Mouse (Mus musculus) limb, embryonic 12.5 days (tissue): ENCODE measurements at regions not wholly inside any gene's neighbourhood (a gene's known extent, or its start where the extent isn't known, plus 50 kb on each side); places are given as distances from the start of the nearest gene placed in this dataset.

ENCODE experiments used
- ATAC-seq: fragments of 200-750 bp; cut with Nextera tagmentation; 2 replicates; pipeline ENCODE4 v1.8.0; 2017; ENCODE audit warnings: low read depth, moderate TSS enrichment; ENCODE audit not compliant: insufficient number of reproducible peaks, insufficient read depth, low FRiP score, low TSS enrichment
- H3K27ac ChIP-seq: fragments of 300-500 bp; sonication (generic); 2 replicates; pipeline ENCODE4 v1.5.1; 2016; ENCODE audit warnings: mild to moderate bottlenecking, moderate library complexity
- H3K27me3 ChIP-seq: fragments of 300-500 bp; sonication (generic); 2 replicates; pipeline ENCODE4 v1.6.1; 2016; ENCODE audit warnings: mild to moderate bottlenecking, moderate library complexity
- H3K36me3 ChIP-seq: fragments of 300-500 bp; sonication (generic); 2 replicates; pipeline ENCODE4 v1.6.1; 2016; ENCODE audit warnings: mild to moderate bottlenecking, moderate library complexity
- H3K4me1 ChIP-seq: fragments of 300-500 bp; sonication (generic); replicated peaks from 2 replicates; pipeline ENCODE4 v1.6.1; 2016
- H3K4me2 ChIP-seq: fragments of 300-500 bp; sonication (generic); 2 replicates; pipeline ENCODE4 v1.6.1; 2016; ENCODE audit warnings: mild to moderate bottlenecking, moderate library complexity
- H3K4me3 ChIP-seq: fragments of 300-500 bp; sonication (generic); replicated peaks from 2 replicates; pipeline ENCODE4 v1.5.1; 2016; ENCODE audit warnings: mild to moderate bottlenecking
- H3K9ac ChIP-seq: fragments of 300-500 bp; sonication (generic); replicated peaks from 2 replicates; pipeline ENCODE4 v1.6.1; 2016; ENCODE audit warnings: mild to moderate bottlenecking, moderate library complexity
- H3K9me3 ChIP-seq: fragments of 300-500 bp; sonication (generic); 2 replicates; pipeline ENCODE4 v1.6.1; 2016; ENCODE audit warnings: mild to moderate bottlenecking, moderate library complexity
- WGBS: fragments of 180-500 bp; shearing (Covaris S2); methylation state at CpG from one replicate; pipeline ENCODE4 v1.1.7; 2016; 5-methylcytosine and 5-hydroxymethylcytosine counted together

GRCm38 (mm10) chr3:60765079-60765478, 237.5 kb upstream of the P2ry1 start:
- H3K4me1 ChIP-seq = no peaks in the 10 kb centered on the region

DNA sequence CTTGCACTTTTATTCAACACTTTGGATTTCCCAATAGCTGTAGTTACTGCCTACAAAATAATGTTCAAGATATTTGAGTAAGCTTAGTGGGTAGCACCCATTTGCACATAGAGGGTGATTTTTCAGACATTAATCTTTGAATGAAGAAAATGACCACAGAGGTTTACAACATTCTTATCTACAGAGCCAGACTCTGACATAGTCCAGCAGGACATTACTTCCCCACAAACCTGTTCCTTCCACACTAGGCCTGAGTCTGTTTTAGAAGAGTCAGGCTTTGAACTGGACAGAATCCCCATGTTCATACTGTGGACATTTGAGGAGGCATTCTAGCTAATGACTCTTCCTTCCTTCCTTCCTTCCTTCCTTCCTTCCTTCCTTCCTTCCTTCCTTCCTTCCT, 233.6 kb upstream of the P2ry1 start:
- H3K4me2 ChIP-seq = no peak overlapping the region
- ATAC-seq = no peak
- no peak overlapping the region for H3K4me3 ChIP-seq
- H3K36me3 ChIP-seq = no peaks in the 10 kb centered on the region
- no peak overlapping the region for H3K9ac ChIP-seq
- no peak overlapping the region for H3K27ac ChIP-seq
- no peaks in the 10 kb centered on the region for H3K27me3 ChIP-seq
- no peaks in the 10 kb centered on the region for H3K9me3 ChIP-seq
- no peaks in the 10 kb centered on the region for H3K4me1 ChIP-seq

More at GRCm38 (mm10) chr3:60765079-60765478, 237.5 kb upstream of the P2ry1 start:
- Histone ChIP-seq H3K27me3 (no peaks in the 10 kb centered on the region), H3K36me3 (no peaks in the 10 kb centered on the region), H3K27ac (no peak overlapping the region), H3K9ac (no peak overlapping the region), H3K4me3 (no peak overlapping the region), H3K4me2 (no peak overlapping the region), H3K9me3 (no peaks in the 10 kb centered on the region)
- ATAC-seq = no peak
- 71% methylated on average over 4 of the region's 4 CpGs for WGBS

- no peaks in the 10 kb centered on the region for H3K9me3 ChIP-seq
- H3K27me3 ChIP-seq = no peaks in the 10 kb centered on the region
- no peak overlapping the region for H3K4me3 ChIP-seq
- 43% methylated on average over 4 of the region's 4 CpGs for WGBS
- no peak overlapping the region for H3K9ac ChIP-seq
- H3K36me3 ChIP-seq = no peaks in the 10 kb centered on the region
- H3K4me1 ChIP-seq = no peaks in the 10 kb centered on the region
- H3K27ac ChIP-seq = peak overlapping the region; percentile 0; the same call in 1 of the 2 replicates
- no peak for ATAC-seq
- H3K4me2 ChIP-seq = no peak overlapping the region
Observed at GRCm38 (mm10) chr3:60771866-60772265, 230.7 kb upstream of the P2ry1 start.

DNA sequence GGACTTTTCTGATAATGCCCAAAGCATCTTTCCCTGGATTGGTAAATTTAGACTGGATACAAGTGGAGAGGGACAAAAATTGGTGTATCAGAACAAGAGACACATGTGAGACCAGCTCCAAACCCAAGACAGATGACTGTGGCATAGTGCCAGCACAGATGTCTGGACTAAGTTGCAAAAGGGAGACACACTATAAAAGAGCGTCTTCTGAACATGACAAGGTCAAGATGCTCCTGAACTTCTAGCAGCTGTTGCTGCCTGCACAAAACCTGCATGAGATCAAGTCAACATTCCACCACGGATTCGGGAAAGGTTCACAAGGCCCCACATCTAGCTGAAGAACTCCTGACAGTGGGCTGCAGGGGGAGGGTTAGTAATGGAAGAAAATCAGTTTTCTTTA, 229.2 kb upstream of the P2ry1 start:
- Histone ChIP-seq H3K27ac (no peak overlapping the region), H3K4me1 (no peaks in the 10 kb centered on the region), H3K27me3 (no peaks in the 10 kb centered on the region), H3K36me3 (no peaks in the 10 kb centered on the region), H3K9me3 (no peaks in the 10 kb centered on the region), H3K4me2 (no peak overlapping the region), H3K9ac (no peak overlapping the region), H3K4me3 (no peak overlapping the region)
- WGBS = 79% methylated on average over 3 of the region's 3 CpGs
- no peak for ATAC-seq

DNA sequence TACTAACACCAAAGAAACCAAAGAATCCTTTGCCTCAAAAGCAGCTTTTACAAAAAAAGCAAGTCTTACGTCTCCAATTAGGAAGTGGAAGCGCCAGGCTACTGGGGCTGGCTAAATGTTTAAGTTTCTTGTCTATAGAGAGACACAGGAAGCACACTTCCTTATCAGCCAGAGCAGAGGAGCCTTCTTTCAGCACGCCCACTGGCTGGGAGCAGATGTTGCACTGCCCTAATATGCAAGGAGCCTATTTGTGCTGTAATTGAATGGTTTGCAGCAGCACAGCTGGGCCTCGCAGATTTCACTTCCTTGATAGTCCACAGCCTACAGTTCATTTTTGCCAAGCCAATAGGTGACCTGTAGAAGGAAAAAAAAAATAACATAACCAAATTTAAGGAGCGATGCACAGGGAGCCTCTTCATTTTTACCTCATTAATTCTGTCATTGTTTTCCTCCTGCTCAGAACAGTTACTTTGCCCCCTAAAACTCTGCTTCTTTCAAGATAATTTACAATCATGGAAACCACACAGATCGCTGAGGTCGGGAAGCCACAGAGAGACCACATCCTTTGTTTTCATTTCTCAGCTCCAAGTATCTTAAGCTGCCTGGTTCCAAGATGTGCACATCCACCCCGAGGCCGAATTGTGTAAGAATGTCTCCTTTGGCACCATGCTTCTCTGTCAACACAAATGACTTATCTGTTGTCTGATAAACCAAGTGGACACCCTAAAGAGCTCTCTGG, 217.3 kb upstream of the P2ry1 start:
- no peak overlapping the region for H3K27ac ChIP-seq
- no peaks in the 10 kb centered on the region for H3K27me3 ChIP-seq
- no peak overlapping the region for H3K4me3 ChIP-seq
- 68% methylated on average over 9 of the region's 9 CpGs for WGBS
- 0 out of 2 replicates have a peak, but pooled peaks cover 2% of the 10 kb centered on the region for H3K4me1 ChIP-seq
- no peaks in the 10 kb centered on the region for H3K36me3 ChIP-seq
- 0 out of 2 replicates have a peak, but pooled peaks have one; percentile 52 for ATAC-seq
- H3K9ac ChIP-seq = no peak overlapping the region
- no peak overlapping the region for H3K4me2 ChIP-seq
- no peaks in the 10 kb centered on the region for H3K9me3 ChIP-seq

GRCm38 (mm10) chr3:60787989-60788388, 214.6 kb upstream of the P2ry1 start:
- Histone ChIP-seq H3K27me3 (no peaks in the 10 kb centered on the region), H3K9me3 (no peaks in the 10 kb centered on the region), H3K36me3 (no peaks in the 10 kb centered on the region), H3K27ac (no peak overlapping the region), H3K4me1 (peaks cover 8% of the 10 kb centered on the region), H3K9ac (no peak overlapping the region), H3K4me3 (no peak overlapping the region), H3K4me2 (no peak overlapping the region)
- no peak for ATAC-seq
- WGBS = 89% methylated on average over 8 of the region's 8 CpGs

DNA sequence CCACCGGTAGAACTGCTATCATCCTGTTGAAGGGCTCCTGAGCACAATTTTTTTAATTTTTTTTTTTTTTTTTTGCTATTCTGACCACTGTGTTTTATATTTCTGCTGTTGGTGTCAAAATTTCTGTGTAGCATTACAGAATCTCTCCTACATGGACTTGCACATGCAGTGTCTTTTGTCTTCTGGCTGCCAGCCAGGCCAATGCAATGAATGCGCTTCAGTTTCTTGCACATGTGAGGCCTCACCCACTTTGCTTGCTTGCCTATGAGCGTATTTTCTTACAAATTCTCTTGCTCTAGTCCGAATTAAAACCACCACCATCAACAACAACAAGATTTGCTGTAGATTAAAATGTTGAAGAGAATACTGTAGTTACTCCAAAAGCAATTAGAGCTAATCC, 213.2 kb upstream of the P2ry1 start:
- H3K9ac ChIP-seq = no peak overlapping the region
- 87% methylated on average over 4 of the region's 4 CpGs for WGBS
- no peaks in the 10 kb centered on the region for H3K27me3 ChIP-seq
- no peak for ATAC-seq
- H3K27ac ChIP-seq = no peak overlapping the region
- no peak overlapping the region for H3K4me3 ChIP-seq
- no peaks in the 10 kb centered on the region for H3K9me3 ChIP-seq
- H3K4me2 ChIP-seq = no peak overlapping the region
- no peaks in the 10 kb centered on the region for H3K36me3 ChIP-seq
- peaks cover 8% of the 10 kb centered on the region for H3K4me1 ChIP-seq

DNA sequence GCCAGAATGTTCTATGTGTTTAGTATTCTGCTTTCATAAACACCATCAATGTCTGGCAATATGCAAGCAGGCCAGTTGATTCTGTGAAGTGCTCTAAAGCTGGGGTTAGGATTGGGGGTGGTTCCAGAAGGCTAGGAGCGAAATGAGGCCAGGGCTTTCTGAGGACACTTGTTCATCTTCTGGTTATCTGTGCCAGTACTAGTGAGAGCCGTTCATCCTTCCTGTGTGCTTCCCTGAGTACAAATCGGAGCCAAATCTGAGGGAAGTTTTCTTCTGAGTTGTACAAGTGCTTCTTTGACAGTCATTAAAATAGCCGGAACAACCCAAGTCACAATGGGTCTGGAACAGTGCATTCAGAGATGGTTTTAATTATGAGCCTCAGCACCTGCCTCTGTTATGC, 210.4 kb upstream of the P2ry1 start:
- WGBS = 55% methylated on average over 4 of the region's 4 CpGs
- H3K4me2 ChIP-seq = no peak overlapping the region
- no peak overlapping the region for H3K9ac ChIP-seq
- peaks cover 6% of the 10 kb centered on the region for H3K4me1 ChIP-seq
- H3K4me3 ChIP-seq = no peak overlapping the region
- H3K27me3 ChIP-seq = no peaks in the 10 kb centered on the region
- no peaks in the 10 kb centered on the region for H3K9me3 ChIP-seq
- H3K27ac ChIP-seq = no peak overlapping the region
- H3K36me3 ChIP-seq = no peaks in the 10 kb centered on the region
- peak; percentile 37; the same call in 1 of the 2 replicates for ATAC-seq

GRCm38 (mm10) chr3:60796207-60796606, 206.4 kb upstream of the P2ry1 start:
- H3K27me3 ChIP-seq = no peaks in the 10 kb centered on the region
- ATAC-seq = no peak
- H3K4me3 ChIP-seq = no peak overlapping the region
- no peak overlapping the region for H3K9ac ChIP-seq
- H3K4me1 ChIP-seq = peaks cover 6% of the 10 kb centered on the region
- no peaks in the 10 kb centered on the region for H3K36me3 ChIP-seq
- no peak overlapping the region for H3K4me2 ChIP-seq
- no peaks in the 10 kb centered on the region for H3K9me3 ChIP-seq
- WGBS = 88% methylated on average over 2 of the region's 2 CpGs
- H3K27ac ChIP-seq = no peak overlapping the region

DNA sequence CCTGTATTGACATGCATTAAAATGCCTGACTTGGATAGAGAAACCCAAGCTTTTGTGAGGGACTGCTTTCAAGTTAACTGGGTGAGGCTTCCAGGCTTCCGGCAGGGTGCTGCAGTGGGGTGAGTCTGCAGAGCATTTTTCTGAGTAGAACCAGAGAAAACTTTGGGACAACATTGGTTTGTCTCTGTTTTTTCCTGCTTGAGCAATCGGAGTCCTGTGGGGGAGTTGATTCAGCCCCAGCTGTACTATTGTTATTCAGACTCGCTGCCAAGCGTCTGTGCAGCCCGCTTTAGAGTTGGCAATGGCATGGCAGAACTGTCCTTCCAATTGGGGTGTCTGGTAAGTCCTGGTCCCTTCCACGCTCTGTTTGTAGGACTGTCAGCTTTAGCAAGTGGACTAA, 204.8 kb upstream of the P2ry1 start:
- WGBS = 86% methylated on average over 6 of the region's 6 CpGs
- Histone ChIP-seq H3K9me3 (no peaks in the 10 kb centered on the region), H3K27me3 (no peaks in the 10 kb centered on the region), H3K4me1 (no peaks in the 10 kb centered on the region), H3K27ac (no peak overlapping the region), H3K36me3 (no peaks in the 10 kb centered on the region), H3K4me2 (no peak overlapping the region), H3K4me3 (no peak overlapping the region), H3K9ac (no peak overlapping the region)
- ATAC-seq = no peak

GRCm38 (mm10) chr3:60798461-60798860, 204.1 kb upstream of the P2ry1 start:
- Histone ChIP-seq H3K4me2 (no peak overlapping the region), H3K4me3 (no peak overlapping the region), H3K27ac (no peak overlapping the region), H3K9me3 (no peaks in the 10 kb centered on the region), H3K36me3 (no peaks in the 10 kb centered on the region), H3K4me1 (no peaks in the 10 kb centered on the region), H3K27me3 (no peaks in the 10 kb centered on the region), H3K9ac (no peak overlapping the region)
- ATAC-seq = no peak
- WGBS = 88% methylated on average over 2 of the region's 2 CpGs

DNA sequence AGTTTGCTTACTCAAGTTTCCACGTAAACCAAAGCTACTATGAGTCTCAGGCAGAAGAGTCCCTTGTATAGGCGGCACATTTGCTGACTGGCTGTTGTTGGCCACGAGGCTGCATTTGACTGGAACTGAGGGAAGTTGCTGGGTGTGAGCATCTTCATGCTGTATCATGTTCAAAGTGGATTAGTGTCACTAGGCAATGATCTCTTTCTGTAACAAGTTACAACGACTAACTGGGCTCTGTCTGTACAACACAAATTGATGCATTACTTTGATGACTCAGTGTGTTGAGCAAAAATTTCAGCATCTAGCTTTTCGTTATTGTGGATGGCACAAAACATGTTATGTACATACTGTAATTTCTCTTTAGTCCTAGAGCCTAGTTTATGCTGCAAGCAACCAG, 203.7 kb upstream of the P2ry1 start:
- 75% methylated on average over 5 of the region's 5 CpGs for WGBS
- Histone ChIP-seq H3K27me3 (no peaks in the 10 kb centered on the region), H3K4me2 (no peak overlapping the region), H3K9ac (no peak overlapping the region), H3K27ac (no peak overlapping the region), H3K36me3 (no peaks in the 10 kb centered on the region), H3K4me3 (no peak overlapping the region), H3K4me1 (no peaks in the 10 kb centered on the region), H3K9me3 (no peaks in the 10 kb centered on the region)
- no peak for ATAC-seq
